Mouse (Mus musculus) testis, adult 2 months (tissue): ENCODE data around the gene Dock1. TPM values are rescaled to one million over a fixed set of nuclear protein-coding genes. Genes with fewer than 3 reads are reported as not detected.

Experiments
- H3K27ac ChIP-seq: fragments of 200-500 bp; 2 replicates; pipeline ENCODE4 v1.5.1; 2012; ENCODE audit warnings: low read depth, low read length; ENCODE audit not compliant: control insufficient read depth, insufficient read depth
- H3K27me3 ChIP-seq: fragments of 200-500 bp; 2 replicates; pipeline ENCODE4 v1.6.1; 2012; ENCODE audit warnings: mild to moderate bottlenecking, low read length, moderate library complexity; ENCODE audit not compliant: control insufficient read depth, insufficient read depth
- H3K36me3 ChIP-seq: fragments of 200-500 bp; 2 replicates; pipeline ENCODE4 v1.6.1; 2012; ENCODE audit warnings: mild to moderate bottlenecking, low read length; ENCODE audit not compliant: control insufficient read depth, insufficient read depth
- H3K4me1 ChIP-seq: fragments of 200-500 bp; 2 replicates; pipeline ENCODE4 v1.6.1; 2012; ENCODE audit warnings: low read length; ENCODE audit not compliant: control insufficient read depth, insufficient read depth
- H3K4me3 ChIP-seq: fragments of 200-500 bp; 2 replicates; pipeline ENCODE4 v1.5.1; 2012; ENCODE audit warnings: low read depth, mild to moderate bottlenecking, low read length, moderate library complexity, mixed read lengths; ENCODE audit not compliant: control insufficient read depth
- CTCF ChIP-seq: fragments of 200-500 bp; IDR thresholded peaks from 2 replicates; pipeline ENCODE4 v1.5.1; 2012; ENCODE audit warnings: low read depth, mild to moderate bottlenecking, inconsistent platforms, low read length, moderate library complexity; ENCODE audit not compliant: control insufficient read depth, insufficient read depth, insufficient replicate concordance
- POLR2A ChIP-seq: fragments of 200-500 bp; IDR thresholded peaks from 2 replicates; pipeline ENCODE4 v1.6.1; 2012; ENCODE audit warnings: low read depth, mild to moderate bottlenecking, inconsistent platforms, low read length, moderate library complexity; ENCODE audit not compliant: control insufficient read depth
- polyA plus RNA-seq: library from polyadenylated mRNA; depleted of rRNA; stranded (reverse); fragments of >200 nt; gene quantifications from 2 replicates; pipeline ENCODE4 v1.2.3, GENCODE M21; 2012

The Dock1 gene
- polyA plus RNA-seq, 1 experiment, result 2.2 TPM

DNA sequence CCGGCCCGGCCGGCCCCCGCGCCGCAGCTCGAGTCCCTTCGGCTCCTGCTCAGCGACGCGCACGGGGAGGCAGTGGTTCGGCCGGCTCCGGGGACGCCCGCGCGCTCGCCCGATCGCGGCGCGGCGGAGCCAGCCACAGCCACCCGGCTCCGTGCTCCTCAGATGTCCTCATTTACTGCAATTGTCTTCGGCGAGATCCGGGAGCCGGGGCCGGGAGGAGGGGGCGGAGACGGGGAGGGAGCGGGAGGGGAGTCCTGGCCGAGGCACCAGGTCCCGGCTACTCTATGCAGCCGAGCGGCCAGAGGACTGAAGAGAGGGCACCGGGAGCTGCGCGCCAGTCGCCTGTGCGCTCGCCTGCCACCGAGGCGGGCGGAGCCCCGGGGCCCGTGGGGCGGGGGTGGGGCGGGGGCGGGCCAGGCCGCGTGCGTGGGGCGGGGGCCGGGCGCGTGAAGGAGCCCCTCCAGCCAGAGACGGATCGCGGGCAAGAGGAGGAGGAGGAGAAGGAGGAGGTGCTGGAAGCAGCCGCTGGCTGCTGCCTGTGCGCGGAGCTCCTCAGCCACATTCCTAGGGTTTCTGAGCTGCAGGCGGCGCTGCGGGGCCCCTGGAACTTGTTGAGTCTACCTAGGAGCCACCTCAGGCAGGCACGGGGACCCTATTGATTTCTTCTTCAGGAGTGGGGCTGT is 267.6 kb downstream of the Dock1 start, which contains the start of gene Fam196a:
TSS of gene Fam196a (minus strand) at position 504 of the 683 bp plus-strand sequence.
- Histone ChIP-seq H3K27me3 (no peaks in the 10 kb centered on the region), H3K4me1 (peaks cover 2% of the 10 kb centered on the region; the same call in 1 of the 2 replicates), H3K4me3 (peak within 1 kb of the TSS; percentile 21; the same call in 1 of the 2 replicates), H3K27ac (no peak within 1 kb of the TSS), H3K36me3 (no peaks in the 10 kb centered on the region)
- TF ChIP-seq POLR2A (no peak), CTCF (no peak)

DNA sequence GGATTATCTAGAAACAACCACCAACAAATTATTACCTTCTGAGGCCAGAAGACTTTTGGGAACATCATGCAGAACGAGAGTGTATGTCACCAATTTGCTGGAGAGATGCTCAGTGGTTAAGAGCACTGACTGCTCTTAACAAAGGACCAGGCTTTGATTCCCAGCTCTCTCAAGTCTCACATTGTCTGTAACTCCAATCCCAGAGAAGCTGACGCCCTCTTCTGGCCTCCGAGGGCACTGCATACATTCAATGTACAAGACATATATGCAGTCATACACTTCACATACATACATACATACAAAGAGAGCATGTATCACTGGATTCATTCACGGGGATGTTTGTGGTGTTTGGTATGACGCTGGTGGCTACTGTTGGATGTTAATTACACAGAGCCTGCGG is 271.4 kb downstream of the Dock1 start:
- H3K27ac ChIP-seq, result no peak overlapping the region
- no peaks in the 10 kb centered on the region for H3K27me3 ChIP-seq

DNA sequence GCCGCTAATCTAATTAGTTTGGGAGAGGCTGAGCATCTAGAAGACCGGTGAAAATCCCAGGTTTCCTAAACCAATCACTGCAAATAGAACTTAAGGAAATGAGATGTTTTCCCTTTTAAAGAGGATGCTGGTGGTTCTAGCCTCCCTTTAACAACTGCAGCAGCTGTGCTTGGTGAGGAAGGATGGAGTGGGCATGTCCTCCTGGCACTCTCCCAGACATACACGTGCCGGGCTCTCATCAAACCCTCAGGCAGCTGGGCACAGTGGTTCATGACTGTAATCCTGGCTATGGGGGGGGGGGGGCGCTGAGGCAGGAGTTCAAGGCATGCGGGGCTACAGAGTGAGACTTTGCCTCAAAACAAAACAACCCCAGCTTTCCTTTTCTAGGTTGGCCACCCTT is 272.6 kb downstream of the Dock1 start:
- Histone ChIP-seq H3K4me1 (no peaks in the 10 kb centered on the region), H3K27me3 (no peaks in the 10 kb centered on the region), H3K4me3 (no peak overlapping the region), H3K27ac (no peak overlapping the region), H3K36me3 (no peaks in the 10 kb centered on the region)
- TF ChIP-seq CTCF (no peak), POLR2A (no peak)

More for the DNA sequence above, 271.4 kb downstream of the Dock1 start:
- TF ChIP-seq POLR2A, result no peak
- no peak for TF ChIP-seq CTCF
- H3K36me3 ChIP-seq, result no peaks in the 10 kb centered on the region
- H3K4me3 ChIP-seq, result no peak overlapping the region
- peaks cover under 1% of the 10 kb centered on the region; the same call in 1 of the 2 replicates for H3K4me1 ChIP-seq

DNA sequence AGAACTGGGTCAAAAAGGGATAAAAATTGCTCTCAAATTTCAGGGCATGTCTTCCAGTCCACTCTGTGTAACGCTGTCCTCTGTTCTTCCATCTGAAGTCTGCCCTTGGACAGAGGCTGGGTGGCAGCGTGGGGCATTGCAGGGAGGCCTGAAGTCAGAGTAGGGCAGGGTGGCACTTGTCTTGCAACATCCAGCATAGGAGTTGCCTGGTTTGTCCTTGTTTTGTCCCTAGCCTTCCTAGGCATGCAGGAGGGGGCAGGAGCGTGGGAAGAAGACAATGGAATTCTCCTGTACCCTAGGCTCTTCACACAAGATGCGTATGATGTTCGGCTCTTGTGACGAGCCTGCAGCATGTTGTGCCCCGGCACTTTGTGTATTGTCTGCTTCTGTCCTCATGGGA is 273.2 kb downstream of the Dock1 start:
- TF ChIP-seq POLR2A (no peak), CTCF (no peak)
- H3K4me3 ChIP-seq, result no peak overlapping the region
- H3K27me3 ChIP-seq, result no peaks in the 10 kb centered on the region
- H3K27ac ChIP-seq, result no peak overlapping the region
- no peaks in the 10 kb centered on the region for H3K4me1 ChIP-seq
- no peaks in the 10 kb centered on the region for H3K36me3 ChIP-seq

DNA sequence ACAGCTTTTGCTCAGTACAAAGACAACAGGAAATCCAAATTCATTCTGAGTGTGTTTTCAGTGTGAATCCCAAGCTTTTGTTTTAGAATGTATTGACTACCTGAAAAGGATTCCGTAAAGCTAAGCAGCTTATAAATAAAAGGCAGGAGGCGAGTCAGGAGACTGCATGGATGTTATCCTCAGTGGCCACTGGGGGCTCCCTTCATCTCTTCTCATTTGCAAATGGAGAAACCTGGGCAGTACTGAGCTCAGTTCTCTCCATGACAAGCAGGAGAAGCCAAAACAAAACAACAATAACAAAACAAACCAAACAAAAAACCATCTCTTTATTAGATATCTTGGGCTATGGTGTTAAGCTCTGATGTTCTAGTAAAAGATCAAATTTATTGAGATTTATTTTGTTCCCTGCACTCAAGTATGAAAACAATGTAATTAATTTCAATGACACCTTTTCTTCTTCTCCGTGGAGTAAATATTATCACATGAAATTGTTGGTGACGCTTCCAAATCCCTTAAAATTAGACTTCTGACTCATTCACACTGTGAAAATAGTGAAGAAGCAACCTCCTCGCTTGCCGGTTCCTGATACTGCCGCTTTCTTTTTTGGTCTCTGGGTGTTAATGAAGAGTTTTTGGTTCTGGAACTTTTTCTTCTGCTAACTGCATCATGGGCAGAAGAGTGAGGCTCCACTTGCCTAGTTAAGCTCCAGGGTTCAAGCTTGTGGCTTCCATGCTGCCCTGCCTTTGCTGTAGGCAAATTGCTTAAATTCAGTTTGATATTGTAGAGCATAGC is 275.7 kb downstream of the Dock1 start:
- Histone ChIP-seq H3K27ac (no peak overlapping the region), H3K4me3 (no peak overlapping the region), H3K27me3 (no peaks in the 10 kb centered on the region), H3K36me3 (no peaks in the 10 kb centered on the region), H3K4me1 (no peaks in the 10 kb centered on the region)
- TF ChIP-seq CTCF (no peak), POLR2A (no peak)

DNA sequence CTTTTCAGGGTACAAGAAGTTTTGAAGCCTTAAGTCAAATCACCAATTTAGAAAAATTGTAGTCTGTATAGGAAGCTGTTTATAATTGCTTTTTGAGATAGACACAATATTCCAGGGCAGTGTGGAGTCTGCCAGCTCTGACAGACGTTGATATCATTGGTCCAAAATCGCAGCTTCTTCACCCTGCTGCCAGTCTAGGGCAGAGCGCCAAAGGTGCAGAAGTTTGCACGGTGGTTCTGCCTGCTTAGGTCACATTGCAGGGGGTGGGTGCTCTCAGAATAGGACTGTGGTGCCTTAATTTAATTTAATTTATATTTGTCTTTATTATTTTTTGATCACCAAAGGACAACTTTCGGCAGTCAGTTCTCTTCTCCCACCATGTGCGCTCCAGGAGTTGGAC is 288.6 kb downstream of the Dock1 start:
- Histone ChIP-seq H3K27ac (no peak overlapping the region), H3K36me3 (no peaks in the 10 kb centered on the region), H3K27me3 (no peaks in the 10 kb centered on the region), H3K4me1 (no peaks in the 10 kb centered on the region), H3K4me3 (no peak overlapping the region)
- TF ChIP-seq POLR2A (no peak), CTCF (no peak)

DNA sequence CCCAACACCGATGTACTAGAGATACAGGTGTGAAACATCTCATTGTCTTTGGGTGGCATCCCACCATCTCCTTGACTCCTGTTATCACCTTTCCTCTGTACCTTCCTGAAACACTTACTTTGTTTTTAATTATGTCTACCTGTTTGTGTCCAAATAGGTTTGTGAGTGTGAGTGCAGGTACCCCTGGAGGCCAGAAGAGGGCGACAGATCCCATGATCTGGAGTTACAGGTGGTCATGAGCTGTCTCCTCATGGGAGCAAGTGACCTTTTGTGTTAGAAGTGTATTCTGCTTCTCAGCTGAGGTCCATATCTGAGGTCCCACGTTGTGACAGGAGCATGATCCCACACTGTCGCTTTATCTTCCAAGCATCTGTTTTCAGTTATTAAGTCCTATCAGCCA is 290.4 kb downstream of the Dock1 start:
- Histone ChIP-seq H3K27me3 (no peaks in the 10 kb centered on the region), H3K36me3 (no peaks in the 10 kb centered on the region), H3K4me3 (no peak overlapping the region), H3K27ac (no peak overlapping the region), H3K4me1 (no peaks in the 10 kb centered on the region)
- TF ChIP-seq POLR2A, result no peak
- peak; percentile 65; the same call in 1 of the 2 replicates for TF ChIP-seq CTCF

DNA sequence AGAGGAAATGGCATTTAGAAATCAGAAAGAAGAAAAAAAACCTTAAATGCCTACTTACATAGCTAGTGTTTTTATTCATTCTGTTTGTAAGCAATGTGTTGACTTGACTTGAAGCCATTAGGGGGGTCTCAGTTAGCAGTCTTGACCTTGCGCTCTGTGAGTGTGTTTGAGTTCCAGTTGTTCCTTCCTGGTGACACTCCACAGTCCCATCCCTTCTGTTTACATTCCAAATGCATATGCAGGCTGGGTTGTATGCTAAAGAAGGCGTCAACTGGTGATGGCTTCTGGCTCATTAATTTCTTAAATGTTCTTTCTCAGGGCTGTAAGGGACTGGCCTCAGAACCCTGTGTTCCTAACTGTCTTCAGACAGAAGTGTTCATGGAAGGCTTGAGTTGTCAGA is 291.2 kb downstream of the Dock1 start:
- Histone ChIP-seq H3K27me3 (no peaks in the 10 kb centered on the region), H3K4me1 (no peaks in the 10 kb centered on the region), H3K4me3 (no peak overlapping the region), H3K27ac (no peak overlapping the region), H3K36me3 (no peaks in the 10 kb centered on the region)
- TF ChIP-seq POLR2A (no peak), CTCF (no peak)
